Mouse (Mus musculus) stomach, postnatal 0 days (tissue): ENCODE results near the gene Tyrobp.

Experiments used
- CTCF ChIP-seq: IDR thresholded peaks from 2 replicates; pipeline ENCODE4 v1.5.1; 2016; ENCODE audit warnings: antibody characterized with exemption, low read depth, mild to moderate bottlenecking, moderate library complexity
- EP300 ChIP-seq: optimal IDR thresholded peaks from 2 replicates; pipeline ENCODE3; 2016; ENCODE audit warnings: antibody characterized with exemption

DNA sequence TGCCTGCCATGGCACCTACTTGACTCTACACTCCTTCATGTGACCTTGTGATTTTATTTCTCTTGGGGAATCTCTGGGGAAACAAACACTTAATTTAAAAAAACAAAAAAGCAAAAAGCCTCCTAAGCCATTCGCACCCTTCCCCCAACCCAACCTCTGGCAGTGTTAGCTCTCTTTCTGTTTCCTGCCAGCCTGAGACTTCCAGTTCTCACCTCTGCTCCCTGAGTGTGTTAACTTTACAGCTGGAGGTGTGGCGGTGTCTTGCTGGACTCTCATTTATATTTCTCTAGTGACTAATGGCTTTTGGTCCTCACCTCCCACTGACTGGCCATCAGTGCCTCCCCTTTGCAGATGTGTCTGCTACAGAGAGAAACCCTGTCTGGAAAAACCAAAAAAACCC, 3.8 kb upstream of the Tyrobp start:
- no peak for TF ChIP-seq CTCF
- TF ChIP-seq EP300 = no peak
